Mouse (Mus musculus): ENCODE data around the gene Bicd2.

GRCm38 (mm10) chr13:49371428-49371899 lies 30.1 kb downstream of the Bicd2 start:
- TF ChIP-seq POLR2A (IDR thresholded peaks at IDR 0.05; ENCODE audit: borderline replicate concordance, low read depth, low read length) (no peak), CTCF (IDR thresholded peaks at IDR 0.05; ENCODE audit: low read depth, low read length) (no peak)

All from bone marrow macrophage, adult 2 months (primary cell).